In genomic region chr5:139964391-139964790, GRCm38 (mm10) we compare ENCODE assay signal across 18 mouse cellular contexts. TPM values are rescaled to one million over a fixed set of nuclear protein-coding genes. Genes with fewer than 3 reads are reported as not detected.
DNase-seq lines count a peak whose midpoint lies in the region; ATAC-seq and TF ChIP-seq lines count a peak whose summit lies in the region.
"Had no signal": no experiment of that assay in that cellular context is flagged by ENCODE, and none has a peak within 500 bp of the region (broad histone marks: within the 10 kb centered on the region; RNA-seq: fewer than 3 reads in every experiment).

No protein-coding gene starts in this region.

- H3K9me3 ChIP-seq in heart, embryonic 10.5 days, result no peaks in the 10 kb centered on the region
- no peaks in the 10 kb centered on the region for H3K9me3 ChIP-seq in lung, embryonic 14.5 days (ENCODE audit: low read depth, low read length)
- H3K9me3 ChIP-seq in embryonic facial prominence, embryonic 14.5 days (ENCODE audit: control insufficient read depth, low read length), result no peaks in the 10 kb centered on the region
- H3K9me3 ChIP-seq: forebrain, embryonic 12.5 days; hindbrain, embryonic 10.5 days; limb, embryonic 15.5 days had no signal

- WGBS in heart, embryonic 10.5 days, result 73% methylated on average over 5 of the region's 5 CpGs
- 54% methylated on average over 5 of the region's 5 CpGs for WGBS in lung, embryonic 14.5 days
- 27% methylated on average over 5 of the region's 5 CpGs for WGBS in embryonic facial prominence, embryonic 14.5 days

- no peak for ATAC-seq in lung, embryonic 14.5 days (ENCODE audit: insufficient read depth)
- peak; percentile 62; the same call in 1 of the 2 replicates for ATAC-seq in embryonic facial prominence, embryonic 14.5 days (ENCODE audit: low read depth)
- ATAC-seq: intestine, postnatal 0 days had no signal

- no peak for TF ChIP-seq CTCF in lung, embryonic 14.5 days (IDR thresholded peaks at IDR 0.05; ENCODE audit: low read depth)

- no peak overlapping the region for H3K4me3 ChIP-seq in heart, embryonic 10.5 days
- H3K4me3 ChIP-seq in lung, embryonic 14.5 days (ENCODE audit: low read depth, low read length), result no peak overlapping the region
- H3K4me3 ChIP-seq in embryonic facial prominence, embryonic 14.5 days (ENCODE audit: low read depth, low read length), result no peak overlapping the region
- H3K4me3 ChIP-seq: forebrain, embryonic 12.5 days; hindbrain, embryonic 10.5 days; limb, embryonic 15.5 days had no signal

- H3K4me1 ChIP-seq in heart, embryonic 10.5 days, result no peaks in the 10 kb centered on the region; the same call in 1 of the 2 replicates
- H3K4me1 ChIP-seq in lung, embryonic 14.5 days (ENCODE audit: insufficient read depth), result no peaks in the 10 kb centered on the region
- 0 out of 2 replicates have a peak, but pooled peaks cover 4% of the 10 kb centered on the region for H3K4me1 ChIP-seq in embryonic facial prominence, embryonic 14.5 days (ENCODE audit: control insufficient read depth, insufficient read depth, low read length)

- no peaks in the 10 kb centered on the region for H3K36me3 ChIP-seq in heart, embryonic 10.5 days
- no peaks in the 10 kb centered on the region for H3K36me3 ChIP-seq in lung, embryonic 14.5 days (ENCODE audit: insufficient read depth)
- H3K36me3 ChIP-seq in embryonic facial prominence, embryonic 14.5 days (ENCODE audit: control insufficient read depth, insufficient read depth, low read length), result no peaks in the 10 kb centered on the region
- H3K36me3 ChIP-seq: forebrain, embryonic 12.5 days; hindbrain, embryonic 10.5 days; limb, embryonic 15.5 days had no signal

- H3K4me2 ChIP-seq in lung, embryonic 14.5 days, result no peak overlapping the region
- H3K4me2 ChIP-seq in embryonic facial prominence, embryonic 14.5 days (ENCODE audit: low read depth, low read length), result no peak overlapping the region
- H3K4me2 ChIP-seq: forebrain, embryonic 12.5 days; limb, embryonic 15.5 days had no signal

- H3K27me3 ChIP-seq in heart, embryonic 10.5 days (ENCODE audit: insufficient read depth, poor library complexity, severe bottlenecking), result peaks cover 52% of the 10 kb centered on the region
- H3K27me3 ChIP-seq in lung, embryonic 14.5 days (ENCODE audit: insufficient read depth, low read length), result no peaks in the 10 kb centered on the region
- no peaks in the 10 kb centered on the region for H3K27me3 ChIP-seq in embryonic facial prominence, embryonic 14.5 days (replicated peaks; ENCODE audit: control insufficient read depth, insufficient read depth, low read length)

- no peak overlapping the region for H3K27ac ChIP-seq in heart, embryonic 10.5 days
- H3K27ac ChIP-seq in lung, embryonic 14.5 days (ENCODE audit: low read depth), result no peak overlapping the region
- H3K27ac ChIP-seq in embryonic facial prominence, embryonic 14.5 days (replicated peaks; ENCODE audit: low read depth, low read length), result no peak overlapping the region
- H3K27ac ChIP-seq: forebrain, embryonic 12.5 days; hindbrain, embryonic 10.5 days; limb, embryonic 15.5 days had no signal

- H3K9ac ChIP-seq in lung, embryonic 14.5 days, result no peak overlapping the region
- H3K9ac ChIP-seq in embryonic facial prominence, embryonic 14.5 days (ENCODE audit: low read depth, low read length), result no peak overlapping the region
- H3K9ac ChIP-seq: forebrain, embryonic 12.5 days; limb, embryonic 15.5 days had no signal

- DNase-seq in heart, adult 18-20 months, result peak; percentile 46 to 77
- DNase-seq in heart, embryonic 10.5 days (ENCODE audit: low spot score), result no peak
- DNase-seq in lung, embryonic 14.5 days, result peak; percentile 20
- no peak for DNase-seq in lung, postnatal 36 days
- DNase-seq in embryonic facial prominence, embryonic 14.5 days (ENCODE audit: low spot score), result peak; percentile 80
- DNase-seq in heart, postnatal 36 days, result peak; percentile 13 to 21
- DNase-seq in frontal cortex, postnatal 10 days (ENCODE audit: low spot score in 2 of 2), result no peak
- no peak for DNase-seq in left cerebral cortex, postnatal 14 days (ENCODE audit: low spot score in 2 of 2)
- DNase-seq: cerebellum, adult 9-10 months; kidney, postnatal 25 days; lung, postnatal 14 days; retina, postnatal 1 day; right cerebral cortex, postnatal 4 days had no signal

- intact Hi-C loops in heart, postnatal 36 days (cut with DNase I), result no loop called here
- intact Hi-C loops in left cerebral cortex, postnatal 14 days (cut with DNase I), result no loop called here

RNA-seq across cellular contexts. Expression of gene Elfn1, which starts 56.6 kb away (rescaled TPM):
- total RNA-seq in heart, adult 18-20 months (2021), result under 1 TPM in 1 of 2 experiments, not detected in 1; 0.10 TPM
- polyA plus RNA-seq in heart, embryonic 10.5 days (2016; fragmentation: Nextera tagmentation; extraction: Ambion mirVana), result 0.73 TPM in 1 of 2 replicates, not detected in the other
- 0.12 and 0.46 TPM in 2 replicates for polyA plus RNA-seq in lung, embryonic 14.5 days (2014; fragmentation: Nextera tagmentation; extraction: Ambion mirVana)
- 1.3 TPM in 2 replicates for polyA plus RNA-seq in embryonic facial prominence, embryonic 14.5 days (2014; fragmentation: Nextera tagmentation; extraction: Ambion mirVana)
- under 1 TPM; 0.08 to 0.38 TPM for total RNA-seq in heart, postnatal 36 days (2021)
- total RNA-seq in left cerebral cortex, postnatal 14 days (2021), result 10 to 100 TPM; 38.6 to 41.7 TPM
- polyA plus RNA-seq: liver, embryonic 16.5 days had no signal

Comparison
In these comparisons a context has a peak if more than half of its experiments do, and no peak if none do; other contexts are left out.
1. DNase-seq: peak in heart, adult 18-20 months (2 of 2), lung, embryonic 14.5 days (single experiment), embryonic facial prominence, embryonic 14.5 days (single experiment) and heart, postnatal 36 days (2 of 2); none in heart, embryonic 10.5 days (single experiment), lung, postnatal 36 days (single experiment), frontal cortex, postnatal 10 days (0 of 2) and left cerebral cortex, postnatal 14 days (0 of 2).
2. RNA of gene Elfn1, which starts 56.6 kb away (total RNA-seq): 38.6 to 41.7 TPM in left cerebral cortex, postnatal 14 days; 0.08 to 0.38 TPM in heart, postnatal 36 days and 0.10 TPM in heart, adult 18-20 months; every median in the first group is over 10 times any median in the second.